Mouse (Mus musculus) forebrain, embryonic 12.5 days (tissue): Measurements from ENCODE around the gene Mtmr4. TPM values are rescaled to one million over a fixed set of nuclear protein-coding genes. Genes with fewer than 3 reads are reported as not detected.
A peak's percentile ranks its signal among the peaks of the same experiment; 100 is the strongest.

Experiments used
- ATAC-seq: fragments of 200-750 bp; cut with Nextera tagmentation; 2 replicates; pipeline ENCODE4 v1.8.0; 2017; ENCODE audit warnings: moderate TSS enrichment; ENCODE audit not compliant: low FRiP score
- H3K27ac ChIP-seq: fragments of 300-500 bp; sonication (generic); 2 replicates; pipeline ENCODE4 v1.5.1; 2016; ENCODE audit warnings: mild to moderate bottlenecking
- H3K27me3 ChIP-seq: fragments of 300-500 bp; sonication (generic); 2 replicates; pipeline ENCODE4 v1.6.1; 2016; ENCODE audit warnings: mild to moderate bottlenecking
- H3K36me3 ChIP-seq: fragments of 300-500 bp; sonication (generic); replicated peaks from 2 replicates; pipeline ENCODE4 v1.6.1; 2016; ENCODE audit warnings: mild to moderate bottlenecking
- H3K4me1 ChIP-seq: fragments of 300-500 bp; sonication (generic); 2 replicates; pipeline ENCODE4 v1.6.1; 2016
- H3K4me2 ChIP-seq: fragments of 300-500 bp; sonication (generic); 2 replicates; pipeline ENCODE4 v1.6.1; 2016; ENCODE audit warnings: mild to moderate bottlenecking, moderate library complexity
- H3K4me3 ChIP-seq: fragments of 300-500 bp; sonication (generic); replicated peaks from 2 replicates; pipeline ENCODE4 v1.5.1; 2016; ENCODE audit warnings: mild to moderate bottlenecking
- H3K9ac ChIP-seq: fragments of 300-500 bp; sonication (generic); 2 replicates; pipeline ENCODE4 v1.6.1; 2016; ENCODE audit warnings: mild to moderate bottlenecking
- H3K9me3 ChIP-seq: fragments of 300-500 bp; sonication (generic); 2 replicates; pipeline ENCODE4 v1.6.1; 2016
- WGBS: fragments of 180-500 bp; shearing (Covaris S2); methylation state at CpG from one replicate; pipeline ENCODE4 v1.1.7; 2016; 5-methylcytosine and 5-hydroxymethylcytosine counted together
- polyA plus RNA-seq: library from polyadenylated mRNA; unstranded; fragments of >200 nt; fragmentation: Nextera tagmentation; extraction: Ambion mirVana; gene quantifications from 2 replicates; pipeline ENCODE4 v1.2.1, GENCODE M21; 2016

Mtmr4 gene
- polyA plus RNA-seq, 1 experiment from 2014 or later = 71.4 TPM

GRCm38 (mm10) chr11:87602234-87602633 is 10.3 kb downstream of the Mtmr4 start:
- H3K4me2 ChIP-seq = no peak overlapping the region
- H3K27ac ChIP-seq = no peak overlapping the region
- no peaks in the 10 kb centered on the region for H3K9me3 ChIP-seq
- peaks cover 6% of the 10 kb centered on the region for H3K4me1 ChIP-seq
- no peak overlapping the region for H3K9ac ChIP-seq
- no peak for ATAC-seq
- WGBS = 95% methylated on average over 9 of the region's 9 CpGs
- no peak overlapping the region for H3K4me3 ChIP-seq
- H3K27me3 ChIP-seq = no peaks in the 10 kb centered on the region
- peaks cover 100% of the 10 kb centered on the region for H3K36me3 ChIP-seq

GRCm38 (mm10) chr11:87603571-87603970 is 11.6 kb downstream of the Mtmr4 start:
- ATAC-seq = no peak

DNA sequence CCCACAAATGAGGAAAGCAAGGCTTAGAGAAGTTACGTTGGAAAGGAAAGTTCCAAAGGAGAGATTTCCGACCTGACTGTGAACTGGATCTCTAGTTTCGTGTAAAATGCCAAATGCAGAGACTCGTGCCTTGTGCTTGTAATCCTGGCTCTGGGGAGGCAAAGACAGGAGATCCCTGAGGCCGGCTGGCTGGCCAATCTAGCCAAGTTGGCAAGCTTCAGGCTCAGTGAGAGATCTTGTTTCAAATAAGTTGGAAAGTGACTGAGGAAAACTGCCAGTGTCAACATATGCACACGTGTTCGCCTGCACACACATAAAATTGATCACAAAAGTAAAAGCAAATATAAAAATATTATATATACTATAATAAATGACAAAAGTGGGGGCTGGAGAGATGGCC is 17.3 kb downstream of the Mtmr4 start:
- Histone ChIP-seq H3K4me2 (no peak overlapping the region), H3K4me1 (no peaks in the 10 kb centered on the region), H3K27me3 (no peaks in the 10 kb centered on the region), H3K9ac (no peak overlapping the region), H3K36me3 (peaks cover 97% of the 10 kb centered on the region), H3K27ac (no peak overlapping the region), H3K9me3 (no peaks in the 10 kb centered on the region), H3K4me3 (no peak overlapping the region)
- ATAC-seq = no peak
- 89% methylated on average over 7 of the region's 7 CpGs for WGBS

More at GRCm38 (mm10) chr11:87603571-87603970, 11.6 kb downstream of the Mtmr4 start:
- Histone ChIP-seq H3K4me2 (no peak overlapping the region), H3K27me3 (no peaks in the 10 kb centered on the region), H3K36me3 (peaks cover 100% of the 10 kb centered on the region), H3K27ac (no peak overlapping the region), H3K9ac (no peak overlapping the region), H3K4me3 (no peak overlapping the region), H3K4me1 (no peaks in the 10 kb centered on the region), H3K9me3 (no peaks in the 10 kb centered on the region)
- 96% methylated on average over 2 of the region's 2 CpGs for WGBS

DNA sequence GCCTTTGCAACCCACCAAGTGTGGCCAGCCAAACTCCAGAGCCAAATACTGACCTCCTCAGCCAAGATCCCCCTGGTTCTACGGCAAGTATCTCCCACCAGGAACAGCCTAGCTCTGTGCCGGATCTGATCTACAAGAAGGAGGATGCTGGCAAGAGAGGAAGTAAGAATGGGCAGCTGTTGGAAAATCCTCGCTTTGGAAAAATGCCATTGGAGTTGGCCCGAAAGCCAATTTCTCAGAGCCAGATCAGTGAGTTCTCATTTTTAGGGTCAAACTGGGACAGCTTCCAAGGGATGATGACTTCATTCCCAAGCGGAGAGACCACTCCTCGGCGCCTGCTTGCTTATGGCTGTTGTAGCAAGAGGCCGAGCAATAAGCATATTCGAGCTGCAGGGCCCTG is 19.6 kb downstream of the Mtmr4 start:
- no peaks in the 10 kb centered on the region for H3K27me3 ChIP-seq
- no peak overlapping the region for H3K9ac ChIP-seq
- H3K9me3 ChIP-seq = no peaks in the 10 kb centered on the region
- no peak overlapping the region for H3K4me2 ChIP-seq
- no peak for ATAC-seq
- H3K4me3 ChIP-seq = no peak overlapping the region
- H3K27ac ChIP-seq = no peak overlapping the region
- H3K36me3 ChIP-seq = peaks cover 97% of the 10 kb centered on the region
- WGBS = 93% methylated on average over 9 of the region's 9 CpGs
- H3K4me1 ChIP-seq = no peaks in the 10 kb centered on the region

GRCm38 (mm10) chr11:87613972-87614371 is 22.0 kb downstream of the Mtmr4 start:
- no peak overlapping the region for H3K9ac ChIP-seq
- peaks cover 6% of the 10 kb centered on the region for H3K9me3 ChIP-seq
- no peak overlapping the region for H3K4me2 ChIP-seq
- H3K4me3 ChIP-seq = no peak overlapping the region
- 89% methylated on average over 7 of the region's 7 CpGs for WGBS
- peaks cover 96% of the 10 kb centered on the region for H3K36me3 ChIP-seq
- H3K27ac ChIP-seq = no peak overlapping the region
- H3K4me1 ChIP-seq = no peaks in the 10 kb centered on the region
- H3K27me3 ChIP-seq = no peaks in the 10 kb centered on the region
- no peak for ATAC-seq

DNA sequence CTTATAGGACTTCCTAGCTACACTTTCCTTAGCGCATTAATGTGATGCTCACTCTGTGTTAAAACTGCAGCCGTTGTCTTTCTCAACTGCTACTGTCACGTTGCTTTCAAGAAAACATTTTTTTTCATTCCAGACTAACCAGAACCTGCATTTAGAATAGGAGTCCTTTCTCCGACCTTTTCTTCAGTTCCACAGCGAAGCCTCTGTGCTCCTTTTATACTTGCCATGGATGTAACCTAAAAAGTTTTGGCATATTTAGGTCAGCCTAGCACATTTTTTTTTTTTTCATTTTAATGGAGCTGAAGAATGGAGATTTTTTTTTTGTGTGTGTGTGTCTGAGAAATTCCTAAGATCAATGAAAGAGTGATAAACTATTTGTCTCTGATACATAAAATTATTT is 23.6 kb downstream of the Mtmr4 start:
- ATAC-seq = no peak
- no peak overlapping the region for H3K4me2 ChIP-seq
- no peak overlapping the region for H3K9ac ChIP-seq
- 95% methylated on average over 5 of the region's 5 CpGs for WGBS
- no peak overlapping the region for H3K27ac ChIP-seq
- H3K9me3 ChIP-seq = peaks cover 6% of the 10 kb centered on the region
- no peaks in the 10 kb centered on the region for H3K27me3 ChIP-seq
- peaks cover 87% of the 10 kb centered on the region for H3K36me3 ChIP-seq
- H3K4me3 ChIP-seq = no peak overlapping the region
- no peaks in the 10 kb centered on the region for H3K4me1 ChIP-seq

- no peak overlapping the region for H3K4me3 ChIP-seq
- H3K4me1 ChIP-seq = no peaks in the 10 kb centered on the region
- H3K27me3 ChIP-seq = no peaks in the 10 kb centered on the region
- peaks cover 6% of the 10 kb centered on the region for H3K9me3 ChIP-seq
- no peak overlapping the region for H3K27ac ChIP-seq
- H3K36me3 ChIP-seq = peaks cover 85% of the 10 kb centered on the region
- 98% methylated on average over 2 of the region's 2 CpGs for WGBS
- H3K4me2 ChIP-seq = no peak overlapping the region
- H3K9ac ChIP-seq = no peak overlapping the region
- no peak for ATAC-seq
Measured at GRCm38 (mm10) chr11:87615952-87616351, 24.0 kb downstream of the Mtmr4 start.

DNA sequence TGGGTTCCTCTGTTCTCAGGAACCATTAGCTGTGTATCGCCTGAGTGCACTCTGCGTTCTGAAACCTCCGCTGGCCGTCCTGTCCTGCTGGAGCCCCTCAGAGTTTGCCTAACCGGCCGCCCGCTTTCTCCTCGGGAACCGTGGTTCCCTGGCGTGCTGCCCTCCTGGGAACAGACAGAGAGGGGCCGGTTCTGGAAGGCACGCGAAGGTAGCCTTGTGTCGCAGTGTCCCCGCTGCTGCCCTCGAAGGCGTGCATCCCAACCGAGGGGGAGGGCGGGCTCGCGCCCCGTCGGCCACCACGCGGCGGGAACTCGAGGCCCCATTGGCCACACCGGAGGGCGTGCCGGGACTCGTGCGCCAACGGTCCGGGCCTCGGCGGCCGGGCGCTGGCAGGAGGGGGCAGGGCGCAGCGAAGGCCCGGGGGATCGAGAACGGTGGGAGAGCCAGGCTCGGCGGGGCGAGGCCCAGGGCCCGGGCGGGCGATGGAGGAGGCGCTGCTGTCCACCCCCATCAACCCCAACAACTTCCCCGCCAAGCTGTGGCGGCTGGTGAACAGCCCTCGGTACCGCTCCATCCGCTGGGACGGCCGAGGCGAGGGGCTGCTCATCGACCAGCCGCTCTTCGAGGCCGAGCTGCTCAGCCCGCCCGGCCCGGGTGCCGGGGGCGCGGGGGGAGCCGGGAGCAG is 25.0 kb downstream of the Mtmr4 start, which contains the start of gene Hsf5:
Gene Hsf5, plus strand, starts transcription at position 375 of the 685 bp plus-strand sequence.
- H3K9me3 ChIP-seq = peaks cover 6% of the 10 kb centered on the region
- WGBS = 89% methylated on average over 66 of the region's 69 CpGs
- H3K27ac ChIP-seq = no peak within 1 kb of the TSS
- no peak within 1 kb of the TSS for H3K4me3 ChIP-seq
- peaks cover 75% of the 10 kb centered on the region for H3K36me3 ChIP-seq
- H3K27me3 ChIP-seq = no peaks in the 10 kb centered on the region
- H3K4me2 ChIP-seq = no peak within 1 kb of the TSS
- ATAC-seq = no peak
- H3K4me1 ChIP-seq = no peaks in the 10 kb centered on the region
- H3K9ac ChIP-seq = no peak within 1 kb of the TSS

GRCm38 (mm10) chr11:87617606-87618005 is 25.6 kb downstream of the Mtmr4 start:
- WGBS = 98% methylated on average over 32 of the region's 32 CpGs
- ATAC-seq = no peak
- Histone ChIP-seq H3K27ac (no peak overlapping the region), H3K4me3 (no peak overlapping the region), H3K9ac (no peak overlapping the region), H3K36me3 (peaks cover 71% of the 10 kb centered on the region), H3K9me3 (peaks cover 6% of the 10 kb centered on the region), H3K27me3 (no peaks in the 10 kb centered on the region), H3K4me2 (no peak overlapping the region), H3K4me1 (no peaks in the 10 kb centered on the region)

GRCm38 (mm10) chr11:87623160-87623559 is 31.2 kb downstream of the Mtmr4 start:
- Histone ChIP-seq H3K36me3 (peaks cover 51% of the 10 kb centered on the region), H3K9me3 (no peaks in the 10 kb centered on the region), H3K4me3 (no peak overlapping the region), H3K27ac (no peak overlapping the region), H3K4me1 (no peaks in the 10 kb centered on the region), H3K4me2 (no peak overlapping the region), H3K27me3 (no peaks in the 10 kb centered on the region), H3K9ac (no peak overlapping the region)
- no peak for ATAC-seq
- 85% methylated on average over 4 of the region's 4 CpGs for WGBS

- 39% methylated on average over 10 of the region's 10 CpGs for WGBS
- Histone ChIP-seq H3K36me3 (peaks cover 13% of the 10 kb centered on the region), H3K4me2 (no peak overlapping the region), H3K4me1 (no peaks in the 10 kb centered on the region), H3K27me3 (no peaks in the 10 kb centered on the region), H3K27ac (no peak overlapping the region), H3K9ac (no peak overlapping the region), H3K4me3 (no peak overlapping the region), H3K9me3 (no peaks in the 10 kb centered on the region)
- no peak for ATAC-seq
Measured at GRCm38 (mm10) chr11:87629859-87630258, 37.9 kb downstream of the Mtmr4 start.

- no peaks in the 10 kb centered on the region for H3K9me3 ChIP-seq
- WGBS = 11% methylated on average over 2 of the region's 2 CpGs
- H3K4me2 ChIP-seq = peak overlapping the region; percentile 76
- H3K27ac ChIP-seq = no peak overlapping the region
- H3K4me3 ChIP-seq = peak overlapping the region; percentile 44
- peak overlapping the region; percentile 70 for H3K9ac ChIP-seq
- H3K4me1 ChIP-seq = peaks cover 6% of the 10 kb centered on the region
- no peaks in the 10 kb centered on the region for H3K27me3 ChIP-seq
- no peaks in the 10 kb centered on the region; the same call in 1 of the 2 replicates for H3K36me3 ChIP-seq
- no peak for ATAC-seq
Measured at GRCm38 (mm10) chr11:87638793-87639192, 46.8 kb downstream of the Mtmr4 start.

DNA sequence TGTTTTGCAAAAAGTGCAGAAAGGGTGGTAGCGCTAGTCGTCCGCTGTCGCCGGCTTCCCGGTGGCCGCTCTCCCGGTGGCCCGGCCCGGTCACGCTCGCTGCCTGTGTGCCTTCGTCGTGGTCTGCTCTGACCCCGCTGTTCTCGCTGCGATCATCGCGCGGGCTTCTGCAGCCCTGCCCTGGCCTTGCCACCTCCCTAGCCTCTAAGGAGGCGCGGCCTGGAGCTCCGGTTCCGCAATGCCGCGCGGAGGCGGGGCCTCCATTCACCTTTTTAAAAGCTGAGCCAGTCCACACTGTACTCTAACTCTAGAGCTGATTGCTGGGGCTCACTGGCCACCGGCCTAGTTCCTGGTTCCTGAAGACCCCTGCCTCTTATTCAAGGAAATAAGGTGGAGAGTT is 47.2 kb downstream of the Mtmr4 start:
- peak; percentile 51; the same call in 1 of the 2 replicates for ATAC-seq
- H3K9ac ChIP-seq = peak overlapping the region; percentile 70
- H3K36me3 ChIP-seq = no peaks in the 10 kb centered on the region; the same call in 1 of the 2 replicates
- no peaks in the 10 kb centered on the region for H3K27me3 ChIP-seq
- H3K4me2 ChIP-seq = peak overlapping the region; percentile 76
- H3K9me3 ChIP-seq = no peaks in the 10 kb centered on the region
- under 1% methylated on average over 29 of the region's 29 CpGs for WGBS
- H3K4me3 ChIP-seq = peak overlapping the region; percentile 44
- H3K4me1 ChIP-seq = peaks cover 6% of the 10 kb centered on the region
- no peak overlapping the region for H3K27ac ChIP-seq
